Mouse (Mus musculus) B cell, adult (primary cell): ENCODE results near the gene Olfr142. TPM values are rescaled to one million over a fixed set of nuclear protein-coding genes. Genes with fewer than 3 reads are reported as not detected.

Experiments used
- total RNA-seq: library from RNA; stranded (reverse); gene quantifications from 4 replicates; pipeline ENCODE4 v1.2.4, GENCODE M21; 2023; ENCODE audit not compliant: inconsistent age

Olfr142 gene
- not detected in 4 replicates for total RNA-seq

DNA sequence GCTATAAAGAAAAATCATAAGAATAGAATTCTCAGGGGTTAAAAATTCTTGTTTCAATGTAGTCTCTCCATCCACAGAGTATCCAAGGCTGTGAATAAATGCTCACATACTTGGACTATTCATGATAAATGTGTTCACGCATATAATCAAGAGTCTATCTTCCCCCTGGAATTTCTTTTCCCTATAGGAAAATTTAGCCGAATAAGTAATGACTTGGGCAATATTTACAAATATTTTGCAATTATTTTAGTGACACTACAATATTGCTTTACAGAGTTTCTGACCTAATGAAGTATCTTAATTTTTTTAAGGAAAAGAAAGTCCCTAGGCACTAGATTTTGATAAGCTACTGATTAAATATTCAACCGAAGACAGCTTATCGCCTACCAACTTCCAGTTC is at the start of gene Olfr142:
TSS of gene Olfr142 (minus strand) at position 101 of the 400 bp plus-strand sequence.

DNA sequence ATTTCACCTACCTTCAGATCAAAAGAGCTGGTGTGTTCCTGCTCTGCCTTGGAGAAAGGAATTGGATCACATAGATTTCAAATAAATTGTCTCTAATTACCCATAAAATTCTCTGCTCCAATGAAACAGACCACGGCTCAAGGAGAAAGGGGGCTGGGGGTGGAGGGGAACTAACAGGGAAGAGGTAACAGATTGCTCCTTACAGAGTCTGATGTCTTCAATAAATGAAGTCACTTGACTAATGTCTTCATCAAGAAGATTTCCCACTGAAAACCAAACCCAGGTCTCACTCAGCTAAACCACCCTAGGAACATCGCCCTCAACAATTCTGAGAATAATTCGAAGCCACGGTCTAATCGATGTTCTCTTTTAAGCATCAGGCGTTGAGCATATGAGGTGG is 35.3 kb upstream of the Olfr142 start, which contains the start of gene Olfr1272:
TSS of gene Olfr1272 (minus strand) at position 101 of the 400 bp plus-strand sequence.

GRCm38 (mm10) chr2:90270932-90271331 is 13.5 kb upstream of the Olfr142 start, which contains the start of gene Olfr1271:
Gene Olfr1271 (minus strand): TSS chr2:90271032.

DNA sequence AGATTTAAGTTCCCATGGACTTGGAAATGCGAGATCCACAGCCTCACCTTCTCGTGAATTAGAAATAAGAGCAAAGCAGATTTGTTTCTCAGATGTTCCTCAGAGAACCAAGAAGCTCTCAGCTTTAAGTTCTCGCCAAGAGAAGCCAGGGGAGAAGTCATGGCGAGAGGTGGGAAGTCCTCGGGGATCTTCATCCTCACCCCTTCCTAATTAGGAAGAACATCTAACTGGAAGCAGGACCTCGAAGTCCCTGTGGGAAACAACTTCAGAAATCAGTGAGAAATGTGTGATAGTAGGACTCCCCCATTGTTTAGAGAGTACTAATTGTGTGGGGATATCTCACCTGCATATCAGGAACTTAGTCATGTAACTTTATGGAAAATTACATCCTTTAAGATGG is 33.0 kb downstream of the Olfr142 start, which contains the start of gene Olfr1506:
TSS of gene Olfr1506 (minus strand) at position 101 of the 400 bp plus-strand sequence.

Other genes with a start within 250 kb of the Olfr142 start
- gene Olfr1263, start 245.5 kb downstream of the Olfr142 start, total RNA-seq, result not detected in 4 replicates
- not detected in 4 replicates for gene Olfr1264, start 232.0 kb downstream of the Olfr142 start, total RNA-seq
- not detected in 4 replicates for gene Olfr1265, start 222.3 kb downstream of the Olfr142 start, total RNA-seq
- gene Olfr140, start 194.0 kb downstream of the Olfr142 start, total RNA-seq, result not detected in 4 replicates
- not detected in 4 replicates for gene Olfr1269, start 136.2 kb downstream of the Olfr142 start, total RNA-seq
- gene Olfr32, start 115.3 kb downstream of the Olfr142 start, total RNA-seq, result not detected in 4 replicates
- not detected in 4 replicates for gene Olfr1270, start 104.5 kb downstream of the Olfr142 start, total RNA-seq
- 0.26 to 0.27 TPM in 2 of 4 replicates, not detected in the others for gene Olfr1506, start 33.1 kb downstream of the Olfr142 start, total RNA-seq
- not detected in 4 replicates for gene Olfr1271, start 13.4 kb upstream of the Olfr142 start, total RNA-seq
- gene Olfr1272, start 35.2 kb upstream of the Olfr142 start, total RNA-seq, result not detected in 4 replicates
- gene Gm13769, start 64.6 kb upstream of the Olfr142 start, total RNA-seq, result 0.45 to 0.51 TPM in 2 of 4 replicates, not detected in the others
- gene Olfr1274-ps, start 141.1 kb upstream of the Olfr142 start, total RNA-seq, result not detected in 4 replicates